Mouse (Mus musculus): ENCODE results near the gene Dhfr.

Dhfr gene

GRCm38 (mm10) chr13:92387367-92387766 is 32.8 kb downstream of the Dhfr start:
- DNase-seq (ENCODE audit: low spot score in 2 of 2) = no peak

GRCm38 (mm10) chr13:92393047-92393661 is 38.6 kb downstream of the Dhfr start:
- DNase-seq (ENCODE audit: low spot score in 2 of 2) = no peak

- no peak for DNase-seq (ENCODE audit: low spot score in 2 of 2)
These were observed 44.2 kb downstream of the Dhfr start for GRCm38 (mm10) chr13:92398491-92399384.

- DNase-seq (ENCODE audit: low spot score in 2 of 2) = no peak
These were observed 47.5 kb downstream of the Dhfr start for GRCm38 (mm10) chr13:92402063-92402462.

- no peak for DNase-seq (ENCODE audit: low spot score in 2 of 2)
These were observed 49.0 kb downstream of the Dhfr start for GRCm38 (mm10) chr13:92403496-92403895.

- DNase-seq (ENCODE audit: low spot score in 2 of 2) = no peak
These were observed 56.0 kb downstream of the Dhfr start for GRCm38 (mm10) chr13:92410486-92410885.

GRCm38 (mm10) chr13:92419630-92420029 is 65.1 kb downstream of the Dhfr start:
- no peak for DNase-seq (ENCODE audit: low spot score in 2 of 2)

GRCm38 (mm10) chr13:92423711-92424110 is 69.2 kb downstream of the Dhfr start:
- no peak for DNase-seq (ENCODE audit: low spot score in 2 of 2)

- peak in 1 of 2 experiments; percentile 59 for DNase-seq (ENCODE audit: low spot score in 2 of 2)
These were observed 71.3 kb downstream of the Dhfr start, which contains the start of gene Ankrd34b for GRCm38 (mm10) chr13:92425758-92426264. TSS of gene Ankrd34b (plus strand) at chr13:92425896.

GRCm38 (mm10) chr13:92426294-92427051 is 71.9 kb downstream of the Dhfr start:
- no peak for DNase-seq (ENCODE audit: low spot score in 2 of 2)

- no peak for DNase-seq (ENCODE audit: low spot score in 2 of 2)
These were observed 72.9 kb downstream of the Dhfr start for GRCm38 (mm10) chr13:92427351-92427855.

Data from left cerebral cortex, adult 9 months (tissue).